Mouse (Mus musculus): ENCODE results near the gene Iqcj. TPM values are rescaled to one million over a fixed set of nuclear protein-coding genes. Genes with fewer than 3 reads are reported as not detected.

The Iqcj gene
- polyA plus RNA-seq, 1 experiment from 2014 or later: 0.22 TPM

- Histone ChIP-seq H3K9me3 (no peaks in the 10 kb centered on the region), H3K4me2 (replicated peaks) (no peak overlapping the region), H3K27ac (no peak overlapping the region), H3K4me1 (no peaks in the 10 kb centered on the region), H3K27me3 (replicated peaks) (no peaks in the 10 kb centered on the region), H3K4me3 (no peak overlapping the region), H3K36me3 (no peaks in the 10 kb centered on the region), H3K9ac (no peak overlapping the region)
- 42% methylated on average over 3 of the region's 3 CpGs for WGBS
- no peak for ATAC-seq (ENCODE audit: low FRiP score, low read depth)
Measured at GRCm38 (mm10) chr3:67960133-67960532, 68.1 kb downstream of the Iqcj start.

GRCm38 (mm10) chr3:67960727-67961126, 68.7 kb downstream of the Iqcj start:
- Histone ChIP-seq H3K36me3 (no peaks in the 10 kb centered on the region), H3K27ac (no peak overlapping the region), H3K4me2 (replicated peaks) (no peak overlapping the region), H3K4me1 (no peaks in the 10 kb centered on the region), H3K4me3 (no peak overlapping the region), H3K27me3 (replicated peaks) (no peaks in the 10 kb centered on the region), H3K9me3 (no peaks in the 10 kb centered on the region), H3K9ac (no peak overlapping the region)
- no peak for ATAC-seq (ENCODE audit: low FRiP score, low read depth)

GRCm38 (mm10) chr3:67961934-67962639, 70.1 kb downstream of the Iqcj start:
- H3K9me3 ChIP-seq: no peaks in the 10 kb centered on the region
- no peaks in the 10 kb centered on the region for H3K4me1 ChIP-seq
- no peak overlapping the region for H3K4me2 ChIP-seq (replicated peaks)
- H3K27ac ChIP-seq: no peak overlapping the region
- 88% methylated on average over 6 of the region's 6 CpGs for WGBS
- no peak overlapping the region for H3K9ac ChIP-seq
- H3K4me3 ChIP-seq: no peak overlapping the region
- H3K36me3 ChIP-seq: no peaks in the 10 kb centered on the region
- no peaks in the 10 kb centered on the region for H3K27me3 ChIP-seq (replicated peaks)
- ATAC-seq (ENCODE audit: low FRiP score, low read depth): no peak

- no peaks in the 10 kb centered on the region for H3K27me3 ChIP-seq (replicated peaks)
- H3K4me2 ChIP-seq (replicated peaks): no peak overlapping the region
- H3K36me3 ChIP-seq: no peaks in the 10 kb centered on the region
- no peaks in the 10 kb centered on the region for H3K4me1 ChIP-seq
- no peak overlapping the region for H3K9ac ChIP-seq
- peaks cover 4% of the 10 kb centered on the region; the same call in 1 of the 2 replicates for H3K9me3 ChIP-seq
- no peak for ATAC-seq (ENCODE audit: low FRiP score, low read depth)
- no peak overlapping the region for H3K4me3 ChIP-seq
- H3K27ac ChIP-seq: no peak overlapping the region
- WGBS: 83% methylated on average over 2 of the region's 2 CpGs
Measured at GRCm38 (mm10) chr3:67974340-67974998, 82.4 kb downstream of the Iqcj start.

- no peaks in the 10 kb centered on the region for H3K27me3 ChIP-seq (replicated peaks)
- H3K9me3 ChIP-seq: no peaks in the 10 kb centered on the region
- H3K36me3 ChIP-seq: no peaks in the 10 kb centered on the region
- 78% methylated on average over 1 of the region's 1 CpGs for WGBS
- H3K27ac ChIP-seq: no peak overlapping the region
- H3K4me3 ChIP-seq: no peak overlapping the region
- H3K4me1 ChIP-seq: no peaks in the 10 kb centered on the region
- H3K9ac ChIP-seq: no peak overlapping the region
- H3K4me2 ChIP-seq (replicated peaks): no peak overlapping the region
- ATAC-seq (ENCODE audit: low FRiP score, low read depth): no peak
Measured at GRCm38 (mm10) chr3:67980006-67980405, 88.0 kb downstream of the Iqcj start.

- no peak overlapping the region for H3K27ac ChIP-seq
- no peaks in the 10 kb centered on the region for H3K9me3 ChIP-seq
- H3K36me3 ChIP-seq: no peaks in the 10 kb centered on the region
- H3K27me3 ChIP-seq (replicated peaks): no peaks in the 10 kb centered on the region
- no peak overlapping the region for H3K4me3 ChIP-seq
- WGBS: 63% methylated on average over 12 of the region's 12 CpGs
- ATAC-seq (ENCODE audit: low FRiP score, low read depth): no peak
- no peak overlapping the region for H3K9ac ChIP-seq
- no peak overlapping the region for H3K4me2 ChIP-seq (replicated peaks)
- no peaks in the 10 kb centered on the region for H3K4me1 ChIP-seq
Measured at GRCm38 (mm10) chr3:67983329-67983728, 91.3 kb downstream of the Iqcj start.

- Histone ChIP-seq H3K9ac (no peak overlapping the region), H3K4me1 (no peaks in the 10 kb centered on the region), H3K27ac (no peak overlapping the region), H3K9me3 (no peaks in the 10 kb centered on the region), H3K36me3 (no peaks in the 10 kb centered on the region), H3K4me2 (replicated peaks) (no peak overlapping the region), H3K27me3 (replicated peaks) (no peaks in the 10 kb centered on the region), H3K4me3 (no peak overlapping the region)
- ATAC-seq (ENCODE audit: low FRiP score, low read depth): no peak
- WGBS: 68% methylated on average over 4 of the region's 4 CpGs
Measured at GRCm38 (mm10) chr3:68002415-68002814, 110.4 kb downstream of the Iqcj start.

- H3K9me3 ChIP-seq: no peaks in the 10 kb centered on the region
- H3K9ac ChIP-seq: no peak overlapping the region
- H3K4me1 ChIP-seq: no peaks in the 10 kb centered on the region
- H3K27me3 ChIP-seq (replicated peaks): no peaks in the 10 kb centered on the region
- no peak overlapping the region for H3K27ac ChIP-seq
- H3K4me3 ChIP-seq: no peak overlapping the region
- no peaks in the 10 kb centered on the region for H3K36me3 ChIP-seq
- ATAC-seq (ENCODE audit: low FRiP score, low read depth): no peak
- no peak overlapping the region for H3K4me2 ChIP-seq (replicated peaks)
Measured at GRCm38 (mm10) chr3:68012342-68012741, 120.3 kb downstream of the Iqcj start.

GRCm38 (mm10) chr3:68015786-68016185, 123.8 kb downstream of the Iqcj start:
- H3K4me1 ChIP-seq: no peaks in the 10 kb centered on the region
- H3K36me3 ChIP-seq: no peaks in the 10 kb centered on the region
- H3K27ac ChIP-seq: no peak overlapping the region
- H3K4me3 ChIP-seq: no peak overlapping the region
- H3K27me3 ChIP-seq (replicated peaks): no peaks in the 10 kb centered on the region
- WGBS: 41% methylated on average over 1 of the region's 1 CpGs
- no peak overlapping the region for H3K4me2 ChIP-seq (replicated peaks)
- ATAC-seq (ENCODE audit: low FRiP score, low read depth): no peak
- H3K9ac ChIP-seq: no peak overlapping the region
- no peaks in the 10 kb centered on the region for H3K9me3 ChIP-seq

- H3K27ac ChIP-seq: no peak overlapping the region
- H3K4me3 ChIP-seq: no peak overlapping the region
- no peak overlapping the region for H3K4me2 ChIP-seq (replicated peaks)
- no peaks in the 10 kb centered on the region for H3K4me1 ChIP-seq
- ATAC-seq (ENCODE audit: low FRiP score, low read depth): no peak
- no peaks in the 10 kb centered on the region for H3K9me3 ChIP-seq
- no peaks in the 10 kb centered on the region for H3K27me3 ChIP-seq (replicated peaks)
- 47% methylated on average over 4 of the region's 4 CpGs for WGBS
- H3K36me3 ChIP-seq: no peaks in the 10 kb centered on the region
- H3K9ac ChIP-seq: no peak overlapping the region
Measured at GRCm38 (mm10) chr3:68019401-68019800, 127.4 kb downstream of the Iqcj start.

GRCm38 (mm10) chr3:68036097-68036496, 144.1 kb downstream of the Iqcj start:
- Histone ChIP-seq H3K4me1 (no peaks in the 10 kb centered on the region), H3K4me2 (replicated peaks) (no peak overlapping the region), H3K36me3 (no peaks in the 10 kb centered on the region), H3K27ac (no peak overlapping the region), H3K9me3 (no peaks in the 10 kb centered on the region), H3K9ac (no peak overlapping the region), H3K4me3 (no peak overlapping the region), H3K27me3 (replicated peaks) (no peaks in the 10 kb centered on the region)
- ATAC-seq (ENCODE audit: low FRiP score, low read depth): peak; percentile 79
- 12% methylated on average over 3 of the region's 3 CpGs for WGBS

- Histone ChIP-seq H3K36me3 (no peaks in the 10 kb centered on the region), H3K9ac (no peak overlapping the region), H3K27me3 (replicated peaks) (no peaks in the 10 kb centered on the region), H3K4me1 (no peaks in the 10 kb centered on the region; the same call in 1 of the 2 replicates), H3K9me3 (no peaks in the 10 kb centered on the region), H3K27ac (no peak overlapping the region), H3K4me2 (replicated peaks) (no peak overlapping the region), H3K4me3 (no peak overlapping the region)
- no peak for ATAC-seq (ENCODE audit: low FRiP score, low read depth)
- WGBS: 92% methylated on average over 2 of the region's 2 CpGs
Measured at GRCm38 (mm10) chr3:68042951-68043350, 150.9 kb downstream of the Iqcj start.

Measured in neural tube, embryonic 12.5 days (tissue).